Mouse (Mus musculus): ENCODE measurements around the gene Krtap3-2.
"Not testable (repeated sequence)": the region's sequence is repeated elsewhere in the genome, so short reads cannot be mapped to it uniquely, and the experiment has no call there.

Krtap3-2 gene

GRCm38 (mm10) chr11:99556753-99557152, at the start of gene Krtap3-2:
Krtap3-2 (minus strand) TSS chr11:99556853.
- DNase-seq (ENCODE audit: low read depth, low spot score), result no peak

- not testable (repeated sequence) for DNase-seq (ENCODE audit: low read depth, low spot score)
Measured at GRCm38 (mm10) chr11:99603208-99603607, 46.6 kb upstream of the Krtap3-2 start, which contains the start of gene Gm11938. Gm11938 (minus strand) TSS chr11:99603308.

- not testable (repeated sequence) for DNase-seq (ENCODE audit: low read depth, low spot score)
Measured at GRCm38 (mm10) chr11:99597742-99598141, 41.1 kb upstream of the Krtap3-2 start, which contains the start of gene Krtap9-3. Krtap9-3 (minus strand) TSS chr11:99598105.

DNA sequence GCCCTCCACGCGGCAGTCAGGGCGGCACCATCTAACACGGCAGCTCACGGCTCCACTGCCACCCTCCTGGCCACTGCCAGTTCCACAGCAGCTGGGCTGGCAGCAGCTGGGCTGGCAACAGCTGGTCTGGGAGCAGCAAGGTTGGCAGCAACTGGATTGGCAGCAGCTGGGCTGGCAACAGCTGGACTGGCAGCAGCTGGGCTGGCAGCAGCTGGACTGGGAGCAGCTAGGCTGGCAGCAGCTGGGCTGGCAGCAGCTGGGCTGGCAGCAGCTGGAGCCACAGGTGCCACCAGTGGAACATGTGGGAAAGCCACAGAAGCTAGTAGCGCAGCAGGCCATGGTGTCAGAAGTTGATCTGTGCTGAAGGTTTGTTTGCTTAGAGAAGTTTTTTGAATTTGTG, 34.3 kb upstream of the Krtap3-2 start, which contains the start of gene Krtap1-3:
TSS of gene Krtap1-3 (minus strand) at position 359 of the 400 bp plus-strand sequence.
- DNase-seq (ENCODE audit: low read depth, low spot score), result no peak

- no peak for DNase-seq (ENCODE audit: low read depth, low spot score)
Measured at GRCm38 (mm10) chr11:99585096-99585495, 28.4 kb upstream of the Krtap3-2 start.

- no peak for DNase-seq (ENCODE audit: low read depth, low spot score)
Measured at GRCm38 (mm10) chr11:99583245-99583704, 26.6 kb upstream of the Krtap3-2 start, which contains the start of gene Krtap1-4. Krtap1-4 (minus strand) TSS chr11:99583654.

DNA sequence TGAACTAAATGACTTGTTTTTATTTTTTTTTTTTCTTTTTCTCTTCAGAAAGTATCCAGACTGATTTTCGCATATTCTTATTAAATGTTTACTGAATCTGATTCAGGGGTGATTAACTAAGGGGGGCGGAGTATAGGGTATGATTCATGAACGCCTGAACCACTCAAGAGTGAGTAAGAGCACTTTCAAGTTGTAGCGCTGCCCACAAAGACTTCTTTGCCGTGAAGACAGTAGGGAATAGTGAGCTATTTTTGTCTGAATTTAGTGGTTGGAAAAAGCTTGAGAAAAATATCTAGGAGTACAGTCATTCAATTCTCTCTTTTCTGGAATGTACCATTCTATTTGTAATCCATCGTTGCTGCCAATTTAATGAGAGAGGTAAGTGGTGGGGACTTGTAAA, 24.9 kb upstream of the Krtap3-2 start:
- DNase-seq (ENCODE audit: low read depth, low spot score), result no peak

- no peak for DNase-seq (ENCODE audit: low read depth, low spot score)
Measured at GRCm38 (mm10) chr11:99581051-99581450, 24.4 kb upstream of the Krtap3-2 start.

- DNase-seq (ENCODE audit: low read depth, low spot score), result no peak
Measured at GRCm38 (mm10) chr11:99580636-99581035, 24.0 kb upstream of the Krtap3-2 start, which contains the start of gene Krtap1-5. Krtap1-5 (minus strand) TSS chr11:99581016.

- peak; percentile 79 for DNase-seq (ENCODE audit: low read depth, low spot score)
Measured at GRCm38 (mm10) chr11:99574106-99574505, 17.5 kb upstream of the Krtap3-2 start.

GRCm38 (mm10) chr11:99573164-99573563, 16.5 kb upstream of the Krtap3-2 start:
- no peak for DNase-seq (ENCODE audit: low read depth, low spot score)

DNA sequence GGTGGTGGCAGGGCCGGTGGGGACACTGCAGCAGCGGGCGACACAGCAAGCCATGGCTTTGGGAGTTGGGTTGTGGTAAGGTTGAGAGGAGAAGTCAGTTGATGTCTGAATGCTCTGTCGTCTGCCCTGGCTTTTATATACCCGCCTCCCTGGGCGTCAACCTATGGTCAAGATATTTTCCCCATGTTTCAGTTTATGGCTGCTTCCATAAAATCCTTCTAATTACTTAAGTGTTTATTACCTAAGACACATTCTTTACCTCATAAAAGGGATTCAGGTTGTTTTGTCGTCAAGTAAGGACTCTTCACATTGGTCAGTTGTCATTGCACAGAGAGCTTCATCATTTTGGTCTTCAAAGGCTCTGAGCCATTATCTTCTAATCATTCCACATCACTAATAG, 9.9 kb upstream of the Krtap3-2 start, which contains the start of gene Krtap3-1:
TSS of gene Krtap3-1 (minus strand) at position 101 of the 400 bp plus-strand sequence.
- DNase-seq (ENCODE audit: low read depth, low spot score), result no peak

- DNase-seq (ENCODE audit: low read depth, low spot score), result no peak
Measured at GRCm38 (mm10) chr11:99562580-99562979, 5.9 kb upstream of the Krtap3-2 start.

GRCm38 (mm10) chr11:99559366-99559765, 2.7 kb upstream of the Krtap3-2 start, which contains the start of gene Gm11939:
Gm11939 (minus strand) TSS chr11:99559466.
- no peak for DNase-seq (ENCODE audit: low read depth, low spot score)

DNA sequence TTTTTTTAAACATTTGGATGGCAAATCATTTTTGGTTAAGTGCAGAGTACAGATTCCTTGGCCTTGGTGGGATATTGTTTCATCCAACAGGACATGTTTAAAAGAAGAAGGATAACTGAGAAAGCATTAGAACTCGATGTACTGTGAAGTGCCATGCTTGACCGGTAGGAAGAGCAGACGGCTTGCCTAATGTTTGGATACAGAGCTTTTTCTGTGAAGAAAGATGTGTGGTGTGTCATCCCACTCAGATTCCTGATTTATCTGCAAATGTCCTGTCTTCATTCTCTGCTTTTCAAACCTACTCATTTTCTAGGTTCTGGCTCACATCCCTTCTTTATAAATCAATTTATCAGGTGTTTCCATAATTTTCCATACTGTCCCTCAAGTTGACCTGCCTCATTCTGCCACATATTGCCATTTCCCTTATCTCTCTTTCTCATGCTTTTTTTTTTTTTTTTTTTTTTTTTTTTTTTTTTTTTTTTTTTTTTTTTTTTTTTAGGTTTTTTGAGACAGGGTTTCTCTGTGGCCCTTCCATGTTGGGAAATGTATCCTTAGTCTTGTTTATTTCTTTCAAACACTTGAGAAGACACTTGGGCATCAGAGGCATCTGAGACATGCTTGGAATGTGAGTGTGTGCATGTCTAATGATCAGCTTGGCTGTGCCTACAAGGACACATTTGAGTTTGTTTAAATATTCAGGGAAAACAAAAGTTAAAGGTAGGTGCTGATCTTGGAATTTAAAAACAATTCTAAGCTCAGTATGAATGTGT, 1.5 kb upstream of the Krtap3-2 start:
- no peak for DNase-seq (ENCODE audit: low read depth, low spot score)

GRCm38 (mm10) chr11:99556195-99556594, 458 bp downstream of the Krtap3-2 start:
- no peak for DNase-seq (ENCODE audit: low read depth, low spot score)

DNA sequence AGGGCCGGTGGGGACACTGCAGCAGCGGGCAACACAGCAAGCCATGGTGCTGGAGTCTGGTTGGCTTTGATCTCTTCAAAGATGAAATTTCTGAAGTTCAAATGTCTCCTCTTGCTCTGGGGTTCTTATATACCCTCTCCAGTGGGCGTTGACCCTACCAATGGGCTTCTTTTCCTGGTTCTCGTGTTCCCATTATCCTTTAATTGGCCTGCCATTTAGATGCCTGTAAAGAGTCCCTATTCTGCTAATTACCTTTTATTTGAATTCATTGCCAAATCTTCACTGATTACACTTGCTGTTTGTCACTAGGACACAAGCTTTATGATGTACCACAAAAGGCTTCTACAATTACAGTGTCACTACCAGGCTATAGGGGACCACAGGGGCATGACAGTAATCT, 5.9 kb downstream of the Krtap3-2 start, which contains the start of gene Krtap3-3:
TSS of gene Krtap3-3 (minus strand) at position 101 of the 400 bp plus-strand sequence.
- no peak for DNase-seq (ENCODE audit: low read depth, low spot score)

DNA sequence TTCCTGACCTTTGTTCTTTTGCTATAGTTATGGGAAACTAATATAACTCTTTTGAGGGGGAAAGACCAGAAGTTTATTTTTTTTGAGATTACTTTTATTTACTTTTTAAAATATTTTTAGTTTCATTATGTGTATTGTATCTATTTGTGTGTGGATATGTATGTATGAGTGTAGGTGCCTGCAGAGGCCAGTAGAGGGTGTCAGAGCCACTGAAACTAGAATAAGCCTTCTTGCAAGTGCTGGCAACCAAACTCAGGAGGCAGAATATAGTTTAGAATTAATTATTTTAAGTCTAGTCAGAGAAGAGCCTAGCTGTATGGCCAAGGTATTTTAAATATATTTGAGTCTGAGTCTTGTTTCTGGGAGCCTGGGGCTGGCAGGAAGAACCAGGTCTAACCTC, 8.8 kb downstream of the Krtap3-2 start:
- DNase-seq (ENCODE audit: low read depth, low spot score), result no peak

DNA sequence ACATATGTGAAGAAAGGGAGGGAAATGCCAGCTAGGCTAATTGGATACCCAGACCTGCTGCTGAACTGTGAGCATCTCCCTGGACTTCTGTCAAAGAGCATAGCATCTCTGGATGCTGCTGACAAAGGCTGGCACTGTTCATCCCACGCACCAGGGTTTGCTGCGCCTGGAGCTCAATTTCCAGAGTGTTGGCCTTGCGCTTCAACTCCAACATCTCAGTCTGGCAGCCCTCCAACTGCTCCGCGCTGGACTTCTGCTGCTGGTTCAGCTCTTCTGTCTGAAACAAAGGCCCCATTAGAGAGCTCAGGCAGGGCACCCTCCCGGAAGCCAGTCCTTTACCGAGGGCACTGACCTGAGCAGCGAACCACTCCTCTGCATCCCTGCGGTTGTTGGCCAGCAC, 16.9 kb downstream of the Krtap3-2 start:
- DNase-seq (ENCODE audit: low read depth, low spot score), result peak; percentile 13

GRCm38 (mm10) chr11:99521288-99521860, 35.3 kb downstream of the Krtap3-2 start, which contains the start of gene Krt39:
Krt39 (minus strand) TSS chr11:99521338.
- DNase-seq (ENCODE audit: low read depth, low spot score), result no peak

GRCm38 (mm10) chr11:99514098-99514497, 42.6 kb downstream of the Krtap3-2 start:
- no peak for DNase-seq (ENCODE audit: low read depth, low spot score)
